Mouse (Mus musculus): ENCODE results near the gene Naaa. TPM values are rescaled to one million over a fixed set of nuclear protein-coding genes. Genes with fewer than 3 reads are reported as not detected.

Naaa gene
- polyA plus RNA-seq, 2 experiments, result 17.5 to 19.0 TPM

DNA sequence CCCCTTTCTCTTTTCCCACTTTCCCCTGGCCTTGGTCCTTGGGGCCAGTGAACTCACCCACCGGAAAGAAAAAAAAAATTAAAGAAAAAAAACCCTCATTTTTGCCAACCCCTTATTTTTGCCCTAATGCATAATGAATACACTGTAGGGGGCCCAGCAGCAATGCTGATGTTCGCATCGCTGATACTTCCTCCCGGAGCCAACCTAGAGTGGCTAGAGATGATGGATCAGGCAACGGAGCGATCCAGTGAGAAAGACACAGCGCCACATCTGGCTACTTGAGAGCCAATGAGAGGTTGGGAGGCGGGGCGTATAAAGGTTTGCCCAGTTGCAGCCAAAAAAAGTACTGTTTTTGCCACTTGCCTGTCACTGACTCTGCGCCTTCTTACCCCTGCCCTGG, 49.2 kb downstream of the Naaa start:
- no peak for TF ChIP-seq POLR2A (IDR thresholded peaks at IDR 0.05; ENCODE audit: borderline replicate concordance, extremely low read depth, insufficient read depth, insufficient read length)
- H3K4me3 ChIP-seq (replicated peaks; ENCODE audit: low read length), result no peak overlapping the region
- no peak for DNase-seq (ENCODE audit: low spot score)
- H3K9ac ChIP-seq (ENCODE audit: low read depth, low read length, severe bottlenecking), result no peak overlapping the region
- no peak overlapping the region for H3K27ac ChIP-seq (replicated peaks; ENCODE audit: low read depth, low read length)
- ATAC-seq (ENCODE audit: low FRiP score, low read depth), result no peak
- no peaks in the 10 kb centered on the region for H3K27me3 ChIP-seq (ENCODE audit: control insufficient read depth, insufficient read depth, low read length)
- no peaks in the 10 kb centered on the region for H3K9me3 ChIP-seq (ENCODE audit: control insufficient read depth, low read length)
- no peaks in the 10 kb centered on the region for H3K36me3 ChIP-seq (ENCODE audit: control insufficient read depth, insufficient read depth, low read length)
- 42% methylated on average over 10 of the region's 10 CpGs for WGBS
- no peak overlapping the region for H3K4me2 ChIP-seq (replicated peaks; ENCODE audit: low read depth, low read length, severe bottlenecking)
- H3K4me1 ChIP-seq (ENCODE audit: control insufficient read depth, insufficient read depth, low read length), result no peaks in the 10 kb centered on the region

DNA sequence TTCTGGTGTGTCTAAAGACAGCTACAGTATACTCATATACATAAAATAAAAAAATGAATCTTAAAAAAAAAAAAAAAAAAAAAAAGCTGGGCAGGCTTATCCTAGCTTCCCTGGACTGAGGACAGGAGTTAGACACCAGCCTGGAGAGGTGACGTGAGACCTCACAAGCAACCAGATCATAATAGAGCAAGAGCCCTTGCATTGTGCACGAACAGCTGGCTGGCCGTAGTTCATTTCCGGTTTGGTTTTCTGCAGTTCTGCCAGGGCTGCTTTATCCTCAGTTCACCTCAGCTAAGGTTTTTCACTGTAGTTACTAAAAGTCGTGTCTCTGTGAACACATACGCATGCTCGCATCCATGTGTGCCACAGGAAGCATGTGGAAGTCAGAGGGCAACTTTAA, 50.2 kb downstream of the Naaa start:
- Histone ChIP-seq H3K4me2 (replicated peaks; ENCODE audit: low read depth, low read length, severe bottlenecking) (no peak overlapping the region), H3K27ac (replicated peaks; ENCODE audit: low read depth, low read length) (no peak overlapping the region), H3K4me1 (ENCODE audit: control insufficient read depth, insufficient read depth, low read length) (no peaks in the 10 kb centered on the region), H3K9me3 (ENCODE audit: control insufficient read depth, low read length) (no peaks in the 10 kb centered on the region), H3K27me3 (ENCODE audit: control insufficient read depth, insufficient read depth, low read length) (no peaks in the 10 kb centered on the region), H3K4me3 (replicated peaks; ENCODE audit: low read length) (no peak overlapping the region), H3K36me3 (ENCODE audit: control insufficient read depth, insufficient read depth, low read length) (no peaks in the 10 kb centered on the region), H3K9ac (ENCODE audit: low read depth, low read length, severe bottlenecking) (no peak overlapping the region)
- ATAC-seq (ENCODE audit: low FRiP score, low read depth) (no peak), DNase-seq (ENCODE audit: low spot score) (no peak)
- TF ChIP-seq POLR2A (IDR thresholded peaks at IDR 0.05; ENCODE audit: borderline replicate concordance, extremely low read depth, insufficient read depth, insufficient read length), result no peak
- 78% methylated on average over 7 of the region's 7 CpGs for WGBS

DNA sequence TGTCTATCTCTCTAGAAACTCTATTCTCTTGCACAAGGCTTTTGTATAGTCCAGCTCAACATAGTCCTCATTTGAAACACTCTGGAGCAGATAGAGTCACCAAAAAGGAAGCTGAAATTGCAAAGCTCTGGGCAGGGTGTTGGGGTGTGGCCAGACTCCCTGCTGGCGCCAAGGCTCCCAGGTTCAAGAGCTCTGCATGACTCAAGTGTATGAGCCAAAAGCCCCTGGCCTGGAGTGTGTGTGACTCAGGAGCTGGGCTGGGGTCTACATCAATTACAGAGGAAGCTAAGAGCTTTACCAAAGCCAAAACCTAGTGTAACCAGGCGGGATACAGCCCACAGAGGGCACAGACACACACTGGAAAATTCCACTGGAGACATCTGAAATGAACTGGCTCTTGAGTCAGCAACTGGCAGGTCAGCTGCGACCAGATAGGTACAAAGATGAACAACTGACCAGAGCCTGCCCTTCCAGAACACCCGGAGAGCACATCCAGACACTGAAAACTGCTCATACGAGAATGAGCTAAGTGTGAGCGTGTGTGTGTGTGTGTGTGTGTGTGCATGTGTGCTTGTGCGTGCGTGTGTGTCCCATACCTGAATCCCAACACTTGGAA, 57.6 kb downstream of the Naaa start:
- no peak for DNase-seq (ENCODE audit: low spot score)
- no peak overlapping the region for H3K4me3 ChIP-seq (replicated peaks; ENCODE audit: low read length)
- H3K4me1 ChIP-seq (ENCODE audit: control insufficient read depth, insufficient read depth, low read length), result no peaks in the 10 kb centered on the region
- H3K27me3 ChIP-seq (ENCODE audit: control insufficient read depth, insufficient read depth, low read length), result no peaks in the 10 kb centered on the region
- no peak overlapping the region for H3K27ac ChIP-seq (replicated peaks; ENCODE audit: low read depth, low read length)
- no peak for ATAC-seq (ENCODE audit: low FRiP score, low read depth)
- H3K9ac ChIP-seq (ENCODE audit: low read depth, low read length, severe bottlenecking), result no peak overlapping the region
- H3K36me3 ChIP-seq (ENCODE audit: control insufficient read depth, insufficient read depth, low read length), result no peaks in the 10 kb centered on the region
- H3K4me2 ChIP-seq (replicated peaks; ENCODE audit: low read depth, low read length, severe bottlenecking), result no peak overlapping the region
- H3K9me3 ChIP-seq (ENCODE audit: control insufficient read depth, low read length), result no peaks in the 10 kb centered on the region
- WGBS, result 89% methylated on average over 8 of the region's 8 CpGs
- TF ChIP-seq POLR2A (IDR thresholded peaks at IDR 0.05; ENCODE audit: borderline replicate concordance, extremely low read depth, insufficient read depth, insufficient read length), result no peak

DNA sequence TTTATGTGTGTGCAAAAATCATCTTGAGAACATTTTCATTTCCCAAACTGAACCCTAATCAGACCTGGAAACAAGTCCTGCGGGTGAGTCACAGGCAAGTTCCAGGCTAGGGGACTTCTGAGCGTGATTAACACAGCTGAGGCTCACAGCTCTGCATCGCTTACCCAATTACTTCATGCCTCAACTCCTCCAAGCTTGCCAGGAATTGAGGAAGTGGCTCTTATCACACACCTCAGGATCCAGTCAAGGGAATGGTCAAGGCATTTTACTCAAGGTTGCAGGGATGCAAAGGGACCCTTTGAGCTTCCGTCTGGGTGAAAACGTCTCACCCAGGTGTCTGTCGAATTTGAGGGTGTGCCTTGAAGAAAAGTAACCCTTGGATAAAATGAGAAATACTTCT, 58.1 kb downstream of the Naaa start:
- Histone ChIP-seq H3K27me3 (ENCODE audit: control insufficient read depth, insufficient read depth, low read length) (no peaks in the 10 kb centered on the region), H3K9ac (ENCODE audit: low read depth, low read length, severe bottlenecking) (no peak overlapping the region), H3K4me2 (replicated peaks; ENCODE audit: low read depth, low read length, severe bottlenecking) (no peak overlapping the region), H3K4me1 (ENCODE audit: control insufficient read depth, insufficient read depth, low read length) (no peaks in the 10 kb centered on the region), H3K9me3 (ENCODE audit: control insufficient read depth, low read length) (no peaks in the 10 kb centered on the region), H3K27ac (replicated peaks; ENCODE audit: low read depth, low read length) (no peak overlapping the region), H3K4me3 (replicated peaks; ENCODE audit: low read length) (no peak overlapping the region), H3K36me3 (ENCODE audit: control insufficient read depth, insufficient read depth, low read length) (no peaks in the 10 kb centered on the region)
- ATAC-seq (ENCODE audit: low FRiP score, low read depth), result no peak
- DNase-seq (ENCODE audit: low spot score), result no peak
- no peak for TF ChIP-seq POLR2A (IDR thresholded peaks at IDR 0.05; ENCODE audit: borderline replicate concordance, extremely low read depth, insufficient read depth, insufficient read length)
- WGBS, result 76% methylated on average over 6 of the region's 6 CpGs

DNA sequence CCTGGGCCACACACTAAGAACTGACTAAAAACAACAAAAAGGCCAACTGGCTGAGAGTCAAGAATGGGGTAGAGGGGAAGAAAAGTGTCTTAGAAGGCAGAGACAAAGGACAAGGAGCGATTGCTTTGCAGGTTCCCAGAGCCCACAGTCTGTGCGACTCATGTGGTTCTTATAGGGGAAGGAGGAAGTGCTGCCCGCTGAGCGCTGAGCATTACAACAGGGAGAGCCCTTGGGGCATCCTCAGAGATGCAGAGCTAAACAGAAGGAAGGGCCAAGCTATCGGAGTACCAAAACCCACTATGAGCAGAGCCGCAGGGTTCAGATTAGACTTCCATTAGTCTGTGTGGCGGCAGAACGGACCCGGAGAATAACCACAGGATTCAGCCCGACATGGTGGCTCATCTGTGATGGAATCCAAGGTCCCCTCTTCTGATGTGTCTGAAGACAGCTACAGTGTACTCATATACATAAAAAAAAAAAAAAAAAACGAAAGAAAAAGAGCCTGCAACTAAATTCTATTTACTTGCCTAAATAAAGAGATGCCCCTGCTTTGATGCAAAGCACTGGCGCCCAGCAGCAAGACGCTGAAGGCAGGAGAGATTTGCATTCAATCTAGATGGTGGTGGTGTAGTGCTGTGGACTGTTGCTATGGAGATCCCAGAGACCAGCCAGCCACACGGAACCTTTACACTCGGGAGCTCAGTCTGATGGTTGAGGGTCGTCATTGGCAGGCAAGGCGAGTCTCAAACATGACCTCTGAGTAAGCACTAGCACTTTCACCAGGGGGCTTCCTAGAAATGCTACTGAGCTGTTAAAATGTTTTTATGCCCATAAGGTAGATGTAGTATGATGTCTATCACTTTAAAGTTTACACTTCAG, 58.8 kb downstream of the Naaa start:
- H3K9me3 ChIP-seq (ENCODE audit: control insufficient read depth, low read length), result no peaks in the 10 kb centered on the region
- no peak overlapping the region for H3K9ac ChIP-seq (ENCODE audit: low read depth, low read length, severe bottlenecking)
- ATAC-seq (ENCODE audit: low FRiP score, low read depth), result no peak
- no peak overlapping the region for H3K27ac ChIP-seq (replicated peaks; ENCODE audit: low read depth, low read length)
- no peaks in the 10 kb centered on the region for H3K4me1 ChIP-seq (ENCODE audit: control insufficient read depth, insufficient read depth, low read length)
- H3K36me3 ChIP-seq (ENCODE audit: control insufficient read depth, insufficient read depth, low read length), result no peaks in the 10 kb centered on the region
- 58% methylated on average over 17 of the region's 17 CpGs for WGBS
- TF ChIP-seq POLR2A (IDR thresholded peaks at IDR 0.05; ENCODE audit: borderline replicate concordance, extremely low read depth, insufficient read depth, insufficient read length), result no peak
- no peak for DNase-seq (ENCODE audit: low spot score)
- no peak overlapping the region for H3K4me2 ChIP-seq (replicated peaks; ENCODE audit: low read depth, low read length, severe bottlenecking)
- H3K4me3 ChIP-seq (replicated peaks; ENCODE audit: low read length), result no peak overlapping the region
- H3K27me3 ChIP-seq (ENCODE audit: control insufficient read depth, insufficient read depth, low read length), result no peaks in the 10 kb centered on the region
